Mouse (Mus musculus): ENCODE results near the gene Tbcd. TPM values are rescaled to one million over a fixed set of nuclear protein-coding genes. Genes with fewer than 3 reads are reported as not detected.

Tbcd gene
- polyA plus RNA-seq, 1 experiment from 2014 or later: 55.6 TPM

DNA sequence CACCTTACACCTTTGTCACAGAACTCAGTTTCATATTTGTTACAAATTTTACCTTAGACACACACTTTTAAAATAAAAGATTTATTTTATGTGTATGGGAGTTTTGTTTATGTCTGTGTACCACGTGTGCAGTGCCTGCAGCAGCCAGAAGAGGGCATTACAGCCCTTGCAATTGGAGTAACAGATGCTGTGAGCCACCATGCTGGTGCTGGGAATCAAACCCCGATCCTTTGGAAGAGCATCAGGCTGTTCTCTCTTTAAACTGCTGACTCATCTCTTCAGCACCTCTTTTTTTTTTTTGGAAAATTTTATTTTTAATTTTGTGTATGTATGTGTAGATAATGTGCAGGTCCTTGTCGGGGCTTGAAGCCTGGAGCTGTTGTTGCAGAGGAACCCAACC lies 6.1 kb downstream of the Tbcd start:
- Histone ChIP-seq H3K9ac (replicated peaks; ENCODE audit: low read length) (no peak overlapping the region), H3K4me1 (ENCODE audit: control insufficient read depth, insufficient read depth, low read length) (peaks cover 6% of the 10 kb centered on the region), H3K27ac (replicated peaks; ENCODE audit: low read depth, low read length) (no peak overlapping the region), H3K9me3 (ENCODE audit: control insufficient read depth, low read length) (no peaks in the 10 kb centered on the region), H3K36me3 (ENCODE audit: control insufficient read depth, insufficient read depth, low read length) (peaks cover 53% of the 10 kb centered on the region), H3K4me2 (ENCODE audit: low read length) (no peak overlapping the region), H3K27me3 (ENCODE audit: control insufficient read depth, insufficient read depth, low read length) (no peaks in the 10 kb centered on the region), H3K4me3 (replicated peaks; ENCODE audit: low read depth, low read length) (no peak overlapping the region)
- ATAC-seq (ENCODE audit: low FRiP score, low TSS enrichment) (no peak), DNase-seq (no peak)
- WGBS: 91% methylated on average over 3 of the region's 3 CpGs

- Histone ChIP-seq H3K9me3 (ENCODE audit: control insufficient read depth, low read length) (no peaks in the 10 kb centered on the region), H3K4me1 (ENCODE audit: control insufficient read depth, insufficient read depth, low read length) (no peaks in the 10 kb centered on the region), H3K4me3 (replicated peaks; ENCODE audit: low read depth, low read length) (no peak overlapping the region), H3K27ac (replicated peaks; ENCODE audit: low read depth, low read length) (no peak overlapping the region), H3K27me3 (ENCODE audit: control insufficient read depth, insufficient read depth, low read length) (no peaks in the 10 kb centered on the region), H3K9ac (replicated peaks; ENCODE audit: low read length) (no peak overlapping the region), H3K36me3 (ENCODE audit: control insufficient read depth, insufficient read depth, low read length) (peaks cover 51% of the 10 kb centered on the region), H3K4me2 (ENCODE audit: low read length) (no peak overlapping the region)
- ATAC-seq (ENCODE audit: low FRiP score, low TSS enrichment): no peak
- no peak for DNase-seq
- WGBS: 96% methylated on average over 6 of the region's 6 CpGs
Measured at GRCm38 (mm10) chr11:121467408-121467807, 15.7 kb downstream of the Tbcd start.

- Histone ChIP-seq H3K4me3 (replicated peaks; ENCODE audit: low read depth, low read length) (no peak overlapping the region), H3K27me3 (ENCODE audit: control insufficient read depth, insufficient read depth, low read length) (no peaks in the 10 kb centered on the region), H3K9me3 (ENCODE audit: control insufficient read depth, low read length) (no peaks in the 10 kb centered on the region), H3K4me2 (ENCODE audit: low read length) (no peak overlapping the region), H3K4me1 (ENCODE audit: control insufficient read depth, insufficient read depth, low read length) (no peaks in the 10 kb centered on the region), H3K27ac (replicated peaks; ENCODE audit: low read depth, low read length) (no peak overlapping the region), H3K9ac (replicated peaks; ENCODE audit: low read length) (no peak overlapping the region), H3K36me3 (ENCODE audit: control insufficient read depth, insufficient read depth, low read length) (peaks cover 46% of the 10 kb centered on the region)
- 90% methylated on average over 3 of the region's 3 CpGs for WGBS
- DNase-seq: no peak
- ATAC-seq (ENCODE audit: low FRiP score, low TSS enrichment): no peak
Measured at GRCm38 (mm10) chr11:121474831-121475230, 23.1 kb downstream of the Tbcd start.

DNA sequence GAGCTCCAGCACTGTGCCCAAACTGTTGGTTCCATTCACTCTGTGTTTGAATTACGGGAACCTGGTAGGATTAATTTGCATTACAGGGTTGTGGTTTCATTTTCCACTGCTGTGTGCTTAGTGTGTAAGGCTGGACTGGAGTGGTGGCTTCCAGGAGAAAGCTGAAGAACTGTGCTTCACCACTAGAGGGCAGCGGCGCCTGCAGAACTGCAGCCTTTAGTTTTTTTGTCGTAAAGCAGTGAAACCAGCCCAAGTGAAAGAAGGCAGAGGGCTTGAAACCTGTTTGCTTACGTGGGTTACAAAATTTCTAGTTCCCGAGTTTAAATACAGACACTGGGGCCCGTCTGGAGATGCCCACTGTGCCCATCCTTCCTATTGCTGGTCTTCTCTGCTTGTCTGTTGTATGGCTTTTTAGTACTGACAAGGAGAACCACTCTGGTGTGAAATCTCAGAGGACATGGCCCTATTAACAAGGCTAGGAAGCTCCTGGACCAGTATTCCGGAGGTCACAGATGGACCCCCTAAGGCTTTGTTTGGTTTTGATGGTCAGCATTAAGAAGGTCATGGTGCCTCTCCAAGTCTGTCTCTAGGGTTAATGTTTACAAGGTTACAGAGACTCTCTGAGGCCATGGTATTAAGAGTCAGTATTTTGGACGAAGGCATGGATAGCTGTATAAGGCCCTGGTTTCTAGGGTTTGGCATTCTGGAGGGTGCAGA lies 24.1 kb downstream of the Tbcd start:
- Histone ChIP-seq H3K4me3 (replicated peaks; ENCODE audit: low read depth, low read length) (no peak overlapping the region), H3K9me3 (ENCODE audit: control insufficient read depth, low read length) (no peaks in the 10 kb centered on the region), H3K4me2 (ENCODE audit: low read length) (no peak overlapping the region), H3K36me3 (ENCODE audit: control insufficient read depth, insufficient read depth, low read length) (peaks cover 43% of the 10 kb centered on the region), H3K9ac (replicated peaks; ENCODE audit: low read length) (no peak overlapping the region), H3K27me3 (ENCODE audit: control insufficient read depth, insufficient read depth, low read length) (no peaks in the 10 kb centered on the region), H3K4me1 (ENCODE audit: control insufficient read depth, insufficient read depth, low read length) (no peaks in the 10 kb centered on the region), H3K27ac (replicated peaks; ENCODE audit: low read depth, low read length) (no peak overlapping the region)
- DNase-seq (peak; percentile 88), ATAC-seq (ENCODE audit: low FRiP score, low TSS enrichment) (no peak)
- WGBS: 34% methylated on average over 9 of the region's 9 CpGs

- H3K27ac ChIP-seq (replicated peaks; ENCODE audit: low read depth, low read length): no peak overlapping the region
- DNase-seq (no peak), ATAC-seq (ENCODE audit: low FRiP score, low TSS enrichment) (no peak)
- no peaks in the 10 kb centered on the region for H3K27me3 ChIP-seq (ENCODE audit: control insufficient read depth, insufficient read depth, low read length)
- H3K9ac ChIP-seq (replicated peaks; ENCODE audit: low read length): no peak overlapping the region
- no peaks in the 10 kb centered on the region for H3K9me3 ChIP-seq (ENCODE audit: control insufficient read depth, low read length)
- H3K36me3 ChIP-seq (ENCODE audit: control insufficient read depth, insufficient read depth, low read length): peaks cover 42% of the 10 kb centered on the region
- no peak overlapping the region for H3K4me3 ChIP-seq (replicated peaks; ENCODE audit: low read depth, low read length)
- H3K4me2 ChIP-seq (ENCODE audit: low read length): no peak overlapping the region
- no peaks in the 10 kb centered on the region for H3K4me1 ChIP-seq (ENCODE audit: control insufficient read depth, insufficient read depth, low read length)
- WGBS: 91% methylated on average over 15 of the region's 15 CpGs
Measured at GRCm38 (mm10) chr11:121479476-121480203, 27.9 kb downstream of the Tbcd start.

DNA sequence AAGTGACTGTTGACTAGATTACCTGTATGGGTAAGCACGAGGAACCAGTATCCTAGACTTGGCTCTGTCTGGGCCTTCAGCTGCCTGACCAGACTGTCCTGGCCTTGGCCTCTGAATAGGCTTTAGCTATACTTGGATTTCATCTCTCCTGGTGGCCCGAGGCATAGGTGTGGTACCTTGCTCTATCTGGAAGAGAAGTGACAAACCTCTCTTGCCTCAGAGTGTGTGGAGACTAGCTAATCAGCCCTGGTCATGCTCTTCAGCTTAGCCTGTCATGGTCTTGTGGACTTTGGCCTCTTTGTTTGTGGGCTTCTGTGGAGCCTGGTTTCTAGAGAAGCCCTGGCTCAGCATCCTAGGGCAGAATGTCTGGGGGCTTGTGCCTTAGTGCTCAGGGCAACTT lies 29.4 kb downstream of the Tbcd start:
- 94% methylated on average over 2 of the region's 2 CpGs for WGBS
- H3K4me3 ChIP-seq (replicated peaks; ENCODE audit: low read depth, low read length): no peak overlapping the region
- no peak for ATAC-seq (ENCODE audit: low FRiP score, low TSS enrichment)

DNA sequence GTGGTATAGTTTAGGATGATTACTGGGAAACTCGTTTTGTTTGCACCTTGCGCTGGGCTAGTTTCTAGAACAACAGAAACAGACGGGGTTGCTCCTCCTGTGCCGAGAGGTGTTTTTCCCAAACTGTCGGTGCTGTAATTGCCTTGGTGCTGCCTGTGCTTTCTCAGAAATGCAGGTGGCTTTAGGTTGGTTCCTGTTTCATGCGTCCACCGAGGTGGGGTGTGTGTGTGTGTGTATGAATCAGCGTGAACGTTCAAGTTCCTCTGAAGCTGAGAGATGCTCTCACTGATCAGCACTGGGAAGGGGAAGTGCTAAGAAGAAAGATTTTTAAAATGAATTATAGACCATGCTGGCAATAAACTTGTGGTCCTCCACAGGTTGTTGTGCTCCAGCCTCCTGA lies 34.1 kb downstream of the Tbcd start:
- Histone ChIP-seq H3K4me2 (ENCODE audit: low read length) (no peak overlapping the region), H3K27me3 (ENCODE audit: control insufficient read depth, insufficient read depth, low read length) (no peaks in the 10 kb centered on the region), H3K27ac (replicated peaks; ENCODE audit: low read depth, low read length) (no peak overlapping the region), H3K4me1 (ENCODE audit: control insufficient read depth, insufficient read depth, low read length) (no peaks in the 10 kb centered on the region), H3K9me3 (ENCODE audit: control insufficient read depth, low read length) (no peaks in the 10 kb centered on the region), H3K4me3 (replicated peaks; ENCODE audit: low read depth, low read length) (no peak overlapping the region), H3K9ac (replicated peaks; ENCODE audit: low read length) (no peak overlapping the region), H3K36me3 (ENCODE audit: control insufficient read depth, insufficient read depth, low read length) (0 out of 2 replicates have a peak, but pooled peaks cover 7% of the 10 kb centered on the region)
- DNase-seq (no peak), ATAC-seq (ENCODE audit: low FRiP score, low TSS enrichment) (no peak)
- 91% methylated on average over 9 of the region's 9 CpGs for WGBS

More for the DNA sequence above, 29.4 kb downstream of the Tbcd start:
- no peak overlapping the region for H3K4me2 ChIP-seq (ENCODE audit: low read length)
- H3K9me3 ChIP-seq (ENCODE audit: control insufficient read depth, low read length): no peaks in the 10 kb centered on the region
- peaks cover 38% of the 10 kb centered on the region for H3K36me3 ChIP-seq (ENCODE audit: control insufficient read depth, insufficient read depth, low read length)
- no peaks in the 10 kb centered on the region for H3K4me1 ChIP-seq (ENCODE audit: control insufficient read depth, insufficient read depth, low read length)
- no peak overlapping the region for H3K9ac ChIP-seq (replicated peaks; ENCODE audit: low read length)
- no peaks in the 10 kb centered on the region for H3K27me3 ChIP-seq (ENCODE audit: control insufficient read depth, insufficient read depth, low read length)
- no peak overlapping the region for H3K27ac ChIP-seq (replicated peaks; ENCODE audit: low read depth, low read length)
- no peak for DNase-seq

GRCm38 (mm10) chr11:121490651-121491050 lies 38.9 kb downstream of the Tbcd start:
- H3K27ac ChIP-seq (replicated peaks; ENCODE audit: low read depth, low read length): no peak overlapping the region

GRCm38 (mm10) chr11:121500595-121500994 lies 48.8 kb downstream of the Tbcd start:
- H3K4me1 ChIP-seq (ENCODE audit: control insufficient read depth, insufficient read depth, low read length): no peaks in the 10 kb centered on the region
- H3K9ac ChIP-seq (replicated peaks; ENCODE audit: low read length): no peak overlapping the region
- ATAC-seq (ENCODE audit: low FRiP score, low TSS enrichment): no peak
- no peak overlapping the region for H3K4me3 ChIP-seq (replicated peaks; ENCODE audit: low read depth, low read length)
- no peak overlapping the region for H3K4me2 ChIP-seq (ENCODE audit: low read length)
- no peak overlapping the region for H3K27ac ChIP-seq (replicated peaks; ENCODE audit: low read depth, low read length)
- DNase-seq: no peak
- peaks cover 66% of the 10 kb centered on the region for H3K36me3 ChIP-seq (ENCODE audit: control insufficient read depth, insufficient read depth, low read length)
- H3K9me3 ChIP-seq (ENCODE audit: control insufficient read depth, low read length): no peaks in the 10 kb centered on the region
- H3K27me3 ChIP-seq (ENCODE audit: control insufficient read depth, insufficient read depth, low read length): no peaks in the 10 kb centered on the region

More at GRCm38 (mm10) chr11:121490651-121491050, 38.9 kb downstream of the Tbcd start:
- Histone ChIP-seq H3K4me1 (ENCODE audit: control insufficient read depth, insufficient read depth, low read length) (no peaks in the 10 kb centered on the region), H3K27me3 (ENCODE audit: control insufficient read depth, insufficient read depth, low read length) (no peaks in the 10 kb centered on the region), H3K36me3 (ENCODE audit: control insufficient read depth, insufficient read depth, low read length) (peaks cover 30% of the 10 kb centered on the region), H3K4me3 (replicated peaks; ENCODE audit: low read depth, low read length) (no peak overlapping the region), H3K9ac (replicated peaks; ENCODE audit: low read length) (no peak overlapping the region), H3K9me3 (ENCODE audit: control insufficient read depth, low read length) (no peaks in the 10 kb centered on the region), H3K4me2 (ENCODE audit: low read length) (no peak overlapping the region)
- ATAC-seq (ENCODE audit: low FRiP score, low TSS enrichment) (no peak), DNase-seq (no peak)

Measured in midbrain, embryonic 14.5 days (tissue).